19 mouse cellular contexts compared by ENCODE assay signal in the genomic region with DNA sequence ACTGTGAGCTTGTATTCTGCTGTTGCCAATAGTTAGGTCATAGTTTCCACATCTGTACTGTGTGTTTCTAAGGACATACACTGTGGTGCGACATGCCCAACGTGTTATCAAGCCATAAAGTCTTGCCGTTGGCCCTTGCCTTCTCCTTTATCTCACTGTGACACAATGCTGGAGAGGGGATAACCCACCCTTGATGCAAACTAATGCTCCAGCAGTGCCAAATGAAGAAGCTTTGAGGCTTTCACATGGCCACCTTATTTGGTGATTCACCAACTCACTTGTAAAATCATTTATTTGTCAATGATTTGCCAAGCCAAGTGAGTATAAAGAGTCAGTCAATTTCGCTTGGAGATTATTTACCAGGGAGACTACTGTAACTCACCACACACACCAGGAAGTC. TPM values are rescaled to one million over a fixed set of nuclear protein-coding genes. Genes with fewer than 3 reads are reported as not detected.
DNase-seq lines count a peak whose midpoint lies in the region; ATAC-seq lines count a peak whose summit lies in the region.
"Had no signal": no experiment of that assay in that cellular context is flagged by ENCODE, and none has a peak within 500 bp of the region (broad histone marks: within the 10 kb centered on the region; RNA-seq: fewer than 3 reads in every experiment).

No protein-coding gene starts in this region.

- H3K4me1 ChIP-seq in intestine, embryonic 15.5 days (replicated peaks) = peaks cover 2% of the 10 kb centered on the region; the same call in 1 of the 2 replicates
- peaks cover 32% of the 10 kb centered on the region for H3K4me1 ChIP-seq in liver, embryonic 13.5 days (replicated peaks)
- H3K4me1 ChIP-seq in hindbrain, embryonic 12.5 days = no peaks in the 10 kb centered on the region
- H3K4me1 ChIP-seq in forebrain, embryonic 16.5 days (replicated peaks; ENCODE audit: control insufficient read depth, insufficient read depth, low read length) = no peaks in the 10 kb centered on the region
- H3K4me1 ChIP-seq: midbrain, embryonic 15.5 days; stomach, embryonic 15.5 days had no signal

- H3K9ac ChIP-seq in intestine, embryonic 15.5 days = no peak overlapping the region
- H3K9ac ChIP-seq in liver, embryonic 13.5 days = no peak overlapping the region
- no peak overlapping the region for H3K9ac ChIP-seq in hindbrain, embryonic 12.5 days
- no peak overlapping the region for H3K9ac ChIP-seq in forebrain, embryonic 16.5 days (replicated peaks; ENCODE audit: low read depth, low read length)
- H3K9ac ChIP-seq: lung, embryonic 15.5 days; midbrain, embryonic 15.5 days; stomach, embryonic 15.5 days had no signal

- no peaks in the 10 kb centered on the region for H3K36me3 ChIP-seq in intestine, embryonic 15.5 days
- H3K36me3 ChIP-seq in liver, embryonic 13.5 days = no peaks in the 10 kb centered on the region
- 0 out of 2 replicates have a peak, but pooled peaks cover 2% of the 10 kb centered on the region for H3K36me3 ChIP-seq in hindbrain, embryonic 12.5 days
- H3K36me3 ChIP-seq in forebrain, embryonic 16.5 days (ENCODE audit: control insufficient read depth, insufficient read depth) = no peaks in the 10 kb centered on the region
- H3K36me3 ChIP-seq: lung, embryonic 15.5 days; midbrain, embryonic 15.5 days; stomach, embryonic 15.5 days had no signal

- DNase-seq in MEL-GATA-1-ER (ENCODE audit: extremely low read depth, low read depth) = peak; percentile 27
- DNase-seq in c-Kit-negative CD71-positive TER-119-positive erythroid progenitor cells, embryonic 14.5 days (ENCODE audit: low read depth, low spot score) = peak; percentile 40
- DNase-seq in liver, embryonic 13.5 days = peak; percentile 65
- DNase-seq in thymus, postnatal 4 days = no peak
- DNase-seq: cerebellum, adult 11-12 months; cerebellum, postnatal 36 days; gastrocnemius, postnatal 14 days; heart, postnatal 14 days; kidney, postnatal 14 days; layer of hippocampus, adult 9-11 months; spleen, adult 18-20 months; thymus, adult 2 months had no signal

- 68% methylated on average over 4 of the region's 4 CpGs for WGBS in intestine, embryonic 15.5 days
- WGBS in liver, embryonic 13.5 days (ENCODE audit: insufficient replicate concordance) = 30% methylated on average over 4 of the region's 4 CpGs
- 93% methylated on average over 4 of the region's 4 CpGs for WGBS in hindbrain, embryonic 12.5 days
- 93% methylated on average over 4 of the region's 4 CpGs for WGBS in forebrain, embryonic 16.5 days

- no peak overlapping the region for H3K27ac ChIP-seq in intestine, embryonic 15.5 days
- peak overlapping the region; percentile 74 for H3K27ac ChIP-seq in liver, embryonic 13.5 days
- no peak overlapping the region for H3K27ac ChIP-seq in hindbrain, embryonic 12.5 days
- H3K27ac ChIP-seq in forebrain, embryonic 16.5 days (ENCODE audit: low read length) = no peak overlapping the region
- H3K27ac ChIP-seq: lung, embryonic 15.5 days; midbrain, embryonic 15.5 days; stomach, embryonic 15.5 days had no signal

- no peak overlapping the region for H3K4me2 ChIP-seq in intestine, embryonic 15.5 days (replicated peaks)
- H3K4me2 ChIP-seq in liver, embryonic 13.5 days = peak overlapping the region; percentile 44
- H3K4me2 ChIP-seq in hindbrain, embryonic 12.5 days (replicated peaks) = no peak overlapping the region
- H3K4me2 ChIP-seq in forebrain, embryonic 16.5 days (ENCODE audit: low read length) = no peak overlapping the region
- H3K4me2 ChIP-seq: lung, embryonic 15.5 days; midbrain, embryonic 15.5 days; stomach, embryonic 15.5 days had no signal

- no peak overlapping the region for H3K4me3 ChIP-seq in intestine, embryonic 15.5 days (replicated peaks)
- H3K4me3 ChIP-seq in liver, embryonic 13.5 days (replicated peaks) = no peak overlapping the region
- no peak overlapping the region for H3K4me3 ChIP-seq in hindbrain, embryonic 12.5 days
- H3K4me3 ChIP-seq in forebrain, embryonic 16.5 days (replicated peaks; ENCODE audit: low read length) = no peak overlapping the region
- H3K4me3 ChIP-seq: lung, embryonic 15.5 days; midbrain, embryonic 15.5 days; stomach, embryonic 15.5 days had no signal

- no peaks in the 10 kb centered on the region for H3K9me3 ChIP-seq in intestine, embryonic 15.5 days
- no peaks in the 10 kb centered on the region for H3K9me3 ChIP-seq in liver, embryonic 13.5 days (replicated peaks)
- H3K9me3 ChIP-seq in hindbrain, embryonic 12.5 days (replicated peaks) = no peaks in the 10 kb centered on the region
- H3K9me3 ChIP-seq in forebrain, embryonic 16.5 days (ENCODE audit: control insufficient read depth, low read length) = no peaks in the 10 kb centered on the region
- H3K9me3 ChIP-seq: lung, embryonic 15.5 days; midbrain, embryonic 15.5 days; stomach, embryonic 15.5 days had no signal

- ATAC-seq in intestine, embryonic 15.5 days = peak; percentile 46
- peak; percentile 100 for ATAC-seq in liver, embryonic 13.5 days (ENCODE audit: low read depth)
- no peak for ATAC-seq in CD4-positive, CD25-positive, alpha-beta regulatory T cell, adult 4 months
- no peak for ATAC-seq in hindbrain, embryonic 12.5 days (ENCODE audit: low FRiP score)
- ATAC-seq in forebrain, embryonic 16.5 days = no peak
- ATAC-seq: midbrain, embryonic 15.5 days had no signal

- no peaks in the 10 kb centered on the region for H3K27me3 ChIP-seq in intestine, embryonic 15.5 days (replicated peaks)
- H3K27me3 ChIP-seq in liver, embryonic 13.5 days = no peaks in the 10 kb centered on the region
- H3K27me3 ChIP-seq in hindbrain, embryonic 12.5 days = no peaks in the 10 kb centered on the region
- H3K27me3 ChIP-seq in forebrain, embryonic 16.5 days (replicated peaks; ENCODE audit: control insufficient read depth, insufficient read depth, low read length) = no peaks in the 10 kb centered on the region
- H3K27me3 ChIP-seq: lung, embryonic 15.5 days; midbrain, embryonic 15.5 days; stomach, embryonic 15.5 days had no signal

RNA-seq across cellular contexts. Expression of a gene that starts 46.0 kb away (rescaled TPM):
- polyA plus RNA-seq in intestine, embryonic 15.5 days (2015; fragmentation: Nextera tagmentation; extraction: Ambion mirVana) = 14.2 and 14.5 TPM in 2 replicates
- polyA plus RNA-seq in liver, embryonic 13.5 days (2015; fragmentation: Nextera tagmentation; extraction: Ambion mirVana) = 1.9 and 2.2 TPM in 2 replicates
- polyA plus RNA-seq in CD4-positive, CD25-positive, alpha-beta regulatory T cell, adult 4 months (2017; shearing (Covaris generic)) = 10 to 100 TPM; 10.6 to 13.9 TPM
- 55.1 and 57.0 TPM in 2 replicates for polyA plus RNA-seq in hindbrain, embryonic 12.5 days (2016; fragmentation: Nextera tagmentation; extraction: Ambion mirVana)
- 18.3 and 21.3 TPM in 2 replicates for polyA plus RNA-seq in forebrain, embryonic 16.5 days (2015; fragmentation: Nextera tagmentation; extraction: Ambion mirVana)

Comparison
In these comparisons a context has a peak if more than half of its experiments do, and no peak if none do; other contexts are left out.
1. ATAC-seq: peak in intestine, embryonic 15.5 days (single experiment) and liver, embryonic 13.5 days (single experiment); none in CD4-positive, CD25-positive, alpha-beta regulatory T cell, adult 4 months (single experiment), hindbrain, embryonic 12.5 days (single experiment) and forebrain, embryonic 16.5 days (single experiment).